Mouse (Mus musculus): ENCODE results near the gene Prss21.

Gene Prss21

GRCm38 (mm10) chr17:23867756-23868155, at the start of gene Prss21:
Gene Prss21, plus strand, starts transcription at chr17:23868056.
- no peak for DNase-seq (ENCODE audit: low read depth, low spot score)

- no peak for DNase-seq (ENCODE audit: low read depth, low spot score)
Observed at GRCm38 (mm10) chr17:23818579-23818978, 49.3 kb upstream of the Prss21 start.

- DNase-seq (ENCODE audit: low read depth, low spot score), result no peak
Observed at GRCm38 (mm10) chr17:23819235-23819634, 48.6 kb upstream of the Prss21 start.

GRCm38 (mm10) chr17:23820731-23821130, 47.1 kb upstream of the Prss21 start:
- DNase-seq (ENCODE audit: low read depth, low spot score), result no peak

GRCm38 (mm10) chr17:23822094-23822493, 45.8 kb upstream of the Prss21 start:
- peak; percentile 55 for DNase-seq (ENCODE audit: low read depth, low spot score)

GRCm38 (mm10) chr17:23823018-23823417, 44.8 kb upstream of the Prss21 start:
- no peak for DNase-seq (ENCODE audit: low read depth, low spot score)

GRCm38 (mm10) chr17:23823614-23824013, 44.2 kb upstream of the Prss21 start:
- no peak for DNase-seq (ENCODE audit: low read depth, low spot score)

- no peak for DNase-seq (ENCODE audit: low read depth, low spot score)
Observed at GRCm38 (mm10) chr17:23825591-23825990, 42.3 kb upstream of the Prss21 start.

GRCm38 (mm10) chr17:23828271-23829001, 39.4 kb upstream of the Prss21 start:
- peak; percentile 83 for DNase-seq (ENCODE audit: low read depth, low spot score)

GRCm38 (mm10) chr17:23829064-23829619, 38.7 kb upstream of the Prss21 start, which contains the start of gene Elob:
Gene Elob, minus strand, starts transcription at chr17:23829136.
- DNase-seq (ENCODE audit: low read depth, low spot score), result peak; percentile 84

- no peak for DNase-seq (ENCODE audit: low read depth, low spot score)
Observed at GRCm38 (mm10) chr17:23831201-23831600, 36.7 kb upstream of the Prss21 start.

GRCm38 (mm10) chr17:23836006-23836575, 31.8 kb upstream of the Prss21 start, which contains the start of gene Prss33:
Gene Prss33, minus strand, starts transcription at chr17:23836056.
- DNase-seq (ENCODE audit: low read depth, low spot score), result no peak

GRCm38 (mm10) chr17:23841145-23841544, 26.7 kb upstream of the Prss21 start:
- DNase-seq (ENCODE audit: low read depth, low spot score), result peak; percentile 82

- DNase-seq (ENCODE audit: low read depth, low spot score), result peak; percentile 82
Observed at GRCm38 (mm10) chr17:23843141-23843811, 24.6 kb upstream of the Prss21 start.

GRCm38 (mm10) chr17:23843812-23844273, 24.0 kb upstream of the Prss21 start, which contains the start of the genes Prss32 and Prss41:
Gene Prss32, plus strand, starts transcription at chr17:23843855.
Gene Prss41, minus strand, starts transcription at chr17:23844172.
- peak; percentile 78 for DNase-seq (ENCODE audit: low read depth, low spot score)

GRCm38 (mm10) chr17:23850028-23850427, 17.8 kb upstream of the Prss21 start:
- DNase-seq (ENCODE audit: low read depth, low spot score), result no peak

GRCm38 (mm10) chr17:23850853-23851749, 16.8 kb upstream of the Prss21 start:
- DNase-seq (ENCODE audit: low read depth, low spot score), result peak; percentile 83

- DNase-seq (ENCODE audit: low read depth, low spot score), result peak; percentile 50
Observed at GRCm38 (mm10) chr17:23853292-23853691, 14.6 kb upstream of the Prss21 start.

- DNase-seq (ENCODE audit: low read depth, low spot score), result no peak
Observed at GRCm38 (mm10) chr17:23854229-23854765, 13.6 kb upstream of the Prss21 start.

GRCm38 (mm10) chr17:23857193-23857592, 10.7 kb upstream of the Prss21 start:
- DNase-seq (ENCODE audit: low read depth, low spot score), result no peak

GRCm38 (mm10) chr17:23857913-23858312, 9.9 kb upstream of the Prss21 start:
- no peak for DNase-seq (ENCODE audit: low read depth, low spot score)

All from ES-CJ7 (cell line).